Mouse (Mus musculus) splenic B cell, adult 2 months (primary cell): ENCODE data around the gene Bet1.

Source experiments
- DNase-seq: peaks from one replicate; pipeline ENCODE4 v3.0.0-alpha.2; 2011; ENCODE audit warnings: low read depth, low spot score
- H3K27me3 ChIP-seq: 2 replicates; pipeline ENCODE4 v1.6.1; 2012; ENCODE audit warnings: mild to moderate bottlenecking, low read length, moderate library complexity, mixed read lengths; ENCODE audit not compliant: control insufficient read depth, poor library complexity, insufficient read depth, severe bottlenecking
- H3K36me3 ChIP-seq: 2 replicates; pipeline ENCODE4 v1.6.1; 2012; ENCODE audit warnings: mild to moderate bottlenecking, low read length, moderate library complexity, mixed read lengths; ENCODE audit not compliant: control insufficient read depth, poor library complexity, insufficient read depth, severe bottlenecking

Bet1 gene

GRCm38 (mm10) chr6:4086663-4087454, at the start of gene Bet1:
Gene Bet1, minus strand, starts transcription at chr6:4086972.
- no peaks in the 10 kb centered on the region for H3K36me3 ChIP-seq
- DNase-seq, result peak; percentile 95
- no peaks in the 10 kb centered on the region; the same call in 1 of the 2 replicates for H3K27me3 ChIP-seq

- Histone ChIP-seq H3K27me3 (no peaks in the 10 kb centered on the region), H3K36me3 (no peaks in the 10 kb centered on the region)
- no peak for DNase-seq
These were observed 45.5 kb upstream of the Bet1 start for GRCm38 (mm10) chr6:4132239-4132638.

- Histone ChIP-seq H3K36me3 (no peaks in the 10 kb centered on the region), H3K27me3 (no peaks in the 10 kb centered on the region)
- no peak for DNase-seq
These were observed 44.4 kb upstream of the Bet1 start for GRCm38 (mm10) chr6:4131149-4131548.

- no peaks in the 10 kb centered on the region for H3K36me3 ChIP-seq
These were observed 31.8 kb upstream of the Bet1 start for GRCm38 (mm10) chr6:4118611-4119010.

GRCm38 (mm10) chr6:4090423-4090822, 3.7 kb upstream of the Bet1 start:
- no peaks in the 10 kb centered on the region for H3K36me3 ChIP-seq
- no peak for DNase-seq
- H3K27me3 ChIP-seq, result no peaks in the 10 kb centered on the region; the same call in 1 of the 2 replicates

More at GRCm38 (mm10) chr6:4118611-4119010, 31.8 kb upstream of the Bet1 start:
- H3K27me3 ChIP-seq, result no peaks in the 10 kb centered on the region
- no peak for DNase-seq

- no peaks in the 10 kb centered on the region for H3K27me3 ChIP-seq
- no peaks in the 10 kb centered on the region for H3K36me3 ChIP-seq
- no peak for DNase-seq
These were observed 14.5 kb downstream of the Bet1 start for GRCm38 (mm10) chr6:4072281-4072680.

GRCm38 (mm10) chr6:4069714-4070113, 17.1 kb downstream of the Bet1 start:
- no peaks in the 10 kb centered on the region for H3K36me3 ChIP-seq
- no peak for DNase-seq
- H3K27me3 ChIP-seq, result no peaks in the 10 kb centered on the region

GRCm38 (mm10) chr6:4054387-4054786, 32.4 kb downstream of the Bet1 start:
- Histone ChIP-seq H3K36me3 (no peaks in the 10 kb centered on the region), H3K27me3 (no peaks in the 10 kb centered on the region; the same call in 1 of the 2 replicates)
- no peak for DNase-seq

GRCm38 (mm10) chr6:4052843-4053242, 33.9 kb downstream of the Bet1 start:
- no peak for DNase-seq
- Histone ChIP-seq H3K36me3 (no peaks in the 10 kb centered on the region), H3K27me3 (no peaks in the 10 kb centered on the region)

- no peaks in the 10 kb centered on the region for H3K36me3 ChIP-seq
- no peak for DNase-seq
- no peaks in the 10 kb centered on the region for H3K27me3 ChIP-seq
These were observed 39.6 kb downstream of the Bet1 start for GRCm38 (mm10) chr6:4047200-4047599.

GRCm38 (mm10) chr6:4041821-4042220, 45.0 kb downstream of the Bet1 start:
- no peak for DNase-seq
- Histone ChIP-seq H3K27me3 (no peaks in the 10 kb centered on the region), H3K36me3 (no peaks in the 10 kb centered on the region)

- H3K36me3 ChIP-seq, result no peaks in the 10 kb centered on the region
- DNase-seq, result no peak
- H3K27me3 ChIP-seq, result no peaks in the 10 kb centered on the region
These were observed 55.8 kb downstream of the Bet1 start for GRCm38 (mm10) chr6:4030956-4031355.
